Mouse (Mus musculus) liver, embryonic 14.5 days (tissue): ENCODE data around the gene Rsph1. TPM values are rescaled to one million over a fixed set of nuclear protein-coding genes. Genes with fewer than 3 reads are reported as not detected.

Experiments used
- ATAC-seq: fragments of 200-750 bp; cut with Nextera tagmentation; 2 replicates; pipeline ENCODE4 v1.8.0; 2017; ENCODE audit warnings: moderate number of reproducible peaks, mild to moderate bottlenecking, moderate library complexity; ENCODE audit not compliant: insufficient read depth
- DNase-seq, 3 experiments: peaks; one replicate each; pipeline ENCODE4 v3.0.0-alpha.2; 2012 to 2013; ENCODE audit warnings: low read depth in 3 of 3, low spot score in 3 of 3
- H3K27ac ChIP-seq: fragments of 300-500 bp; sonication (generic); 2 replicates; pipeline ENCODE4 v1.5.1; 2014; ENCODE audit warnings: moderate library complexity, mild to moderate bottlenecking, control low read depth, inconsistent platforms
- H3K27me3 ChIP-seq: fragments of 300-500 bp; sonication (generic); 2 replicates; pipeline ENCODE4 v1.6.1; 2014; ENCODE audit warnings: mild to moderate bottlenecking, low read length, moderate library complexity; ENCODE audit not compliant: control insufficient read depth, insufficient read depth
- H3K36me3 ChIP-seq: fragments of 300-500 bp; sonication (generic); replicated peaks from 2 replicates; pipeline ENCODE4 v1.6.1; 2014; ENCODE audit warnings: low read depth; ENCODE audit not compliant: control insufficient read depth, insufficient read depth
- H3K4me1 ChIP-seq, 2 experiments: fragments of 200-500 bp in 1 of 2; fragments of 300-500 bp in 1 of 2; sonication (generic) in 1 of 2; replicated peaks; 2 replicates each; pipeline ENCODE4 v1.6.1; 2012 to 2014; ENCODE audit warnings: antibody characterized with exemption in 1 of 2, inconsistent platforms in 1 of 2, low read length in 1 of 2; ENCODE audit not compliant: control insufficient read depth in 2 of 2, insufficient read depth in 2 of 2
- H3K4me2 ChIP-seq: fragments of 300-500 bp; sonication (generic); 2 replicates; pipeline ENCODE4 v1.6.1; 2014; ENCODE audit warnings: low read depth, mild to moderate bottlenecking, control low read depth, moderate library complexity
- H3K4me3 ChIP-seq, 2 experiments: fragments of 200-500 bp in 1 of 2; fragments of 300-500 bp in 1 of 2; sonication (generic) in 1 of 2; 2 replicates each; pipeline ENCODE4 v1.5.1; 2012 to 2014; ENCODE audit warnings: low read depth in 2 of 2, low read length in 2 of 2, mild to moderate bottlenecking in 2 of 2, control low read depth in 1 of 2, inconsistent platforms in 1 of 2, moderate library complexity in 1 of 2; ENCODE audit not compliant: insufficient read depth in 1 of 2
- H3K9ac ChIP-seq: fragments of 300-500 bp; sonication (generic); replicated peaks from 2 replicates; pipeline ENCODE4 v1.6.1; 2014; ENCODE audit warnings: mild to moderate bottlenecking, control low read depth, moderate library complexity
- H3K9me3 ChIP-seq: fragments of 300-500 bp; sonication (generic); 2 replicates; pipeline ENCODE4 v1.6.1; 2016; ENCODE audit warnings: low read length, mixed read lengths; ENCODE audit not compliant: control insufficient read depth
- CTCF ChIP-seq: IDR thresholded peaks from 2 replicates; pipeline ENCODE4 v1.5.1; 2016; ENCODE audit warnings: antibody characterized with exemption, low read depth, control low read depth
- EP300 ChIP-seq: IDR thresholded peaks from 2 replicates; pipeline ENCODE4 v1.6.1; 2016; ENCODE audit warnings: antibody characterized with exemption, low read depth
- WGBS: fragments of 180-500 bp; shearing (Covaris S2); extraction: QIAGEN DNeasy Blood & Tissue Kit; methylation state at CpG from one replicate; pipeline ENCODE4 v1.1.7; 2014; ENCODE audit not compliant: insufficient replicate concordance; 5-methylcytosine and 5-hydroxymethylcytosine counted together
- polyA plus RNA-seq, 2 experiments: library from polyadenylated mRNA; depleted of rRNA in 1 of 2; stranded (reverse) in 1 of 2; unstranded in 1 of 2; fragments of >200 nt; fragmentation: Nextera tagmentation in 1 of 2; extraction: Ambion mirVana in 1 of 2; gene quantifications; 2 replicates each; pipeline versions ENCODE4 v1.2.1 to v1.2.3; 2012 to 2014

Rsph1 gene
- polyA plus RNA-seq, 2 experiments: 0.04 to 0.22 TPM

DNA sequence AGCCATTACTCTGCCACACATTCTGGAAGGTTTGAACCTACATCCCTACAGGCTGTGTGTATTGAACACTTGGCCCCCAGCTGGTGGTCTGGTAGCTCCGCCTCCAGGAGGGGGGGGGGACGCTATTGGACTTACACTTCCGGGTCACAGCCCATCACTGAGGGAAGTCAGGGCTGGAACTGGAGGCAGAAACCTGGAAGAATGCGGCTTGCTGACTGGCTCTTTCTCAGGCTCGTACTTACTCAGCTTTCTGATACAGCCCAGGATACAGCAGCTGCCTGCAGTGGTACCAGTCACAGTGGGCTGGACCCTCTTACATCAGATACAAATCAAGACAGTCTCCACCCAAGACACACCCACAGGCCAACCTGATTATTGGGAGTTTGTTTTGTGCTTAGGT, 30.0 kb downstream of the Rsph1 start:
- H3K9ac ChIP-seq: no peak overlapping the region
- H3K36me3 ChIP-seq: no peaks in the 10 kb centered on the region
- no peak overlapping the region for H3K27ac ChIP-seq
- H3K4me1 ChIP-seq: peaks cover 0 to 4% of the 10 kb centered on the region in 2 experiments; a peak in 1 of 4 replicates
- H3K4me2 ChIP-seq: no peak overlapping the region
- DNase-seq: no peak
- no peak for ATAC-seq
- no peak for TF ChIP-seq CTCF
- no peak for TF ChIP-seq EP300
- no peak overlapping the region for H3K4me3 ChIP-seq
- WGBS: 44% methylated on average over 5 of the region's 5 CpGs
- H3K27me3 ChIP-seq: no peaks in the 10 kb centered on the region
- no peaks in the 10 kb centered on the region for H3K9me3 ChIP-seq

DNA sequence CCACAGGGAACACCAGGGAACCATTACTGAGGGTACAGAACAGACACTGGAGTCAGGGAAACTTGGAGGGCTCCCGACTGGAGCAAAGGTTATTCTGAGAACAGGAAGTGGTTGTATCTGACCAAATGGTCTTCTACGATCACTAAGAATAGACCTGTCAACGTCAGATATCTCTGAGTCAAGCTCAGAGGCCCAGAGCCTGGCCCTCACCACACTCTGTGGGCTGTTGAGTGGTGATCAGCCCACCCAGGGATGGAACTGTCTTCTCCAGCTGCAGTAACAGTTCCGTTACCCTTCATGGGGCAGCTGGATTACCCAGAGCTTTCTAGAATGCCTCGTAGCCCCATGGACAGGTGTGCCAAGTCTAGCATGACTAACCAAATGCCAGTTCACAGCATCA, 31.9 kb downstream of the Rsph1 start:
- no peak for DNase-seq
- H3K4me1 ChIP-seq: peaks cover 0 to 4% of the 10 kb centered on the region in 2 experiments; a peak in 1 of 4 replicates

GRCm38 (mm10) chr17:31242764-31243163, 34.4 kb downstream of the Rsph1 start:
- no peak for DNase-seq
- H3K27me3 ChIP-seq: no peaks in the 10 kb centered on the region
- ATAC-seq: no peak
- no peaks in the 10 kb centered on the region for H3K9me3 ChIP-seq
- H3K4me3 ChIP-seq: no peak overlapping the region
- no peak overlapping the region for H3K27ac ChIP-seq
- peaks cover 0 to 11% of the 10 kb centered on the region in 2 experiments; a peak in 2 of 4 replicates for H3K4me1 ChIP-seq
- H3K36me3 ChIP-seq: peaks cover 6% of the 10 kb centered on the region; the same call in 1 of the 2 replicates
- no peak for TF ChIP-seq EP300
- peak; percentile 43 for TF ChIP-seq CTCF
- WGBS: 0% methylated on average over 1 of the region's 1 CpGs
- H3K4me2 ChIP-seq: no peak overlapping the region
- no peak overlapping the region for H3K9ac ChIP-seq

More for the DNA sequence above, 31.9 kb downstream of the Rsph1 start:
- Histone ChIP-seq H3K27me3 (no peaks in the 10 kb centered on the region), H3K36me3 (peaks cover 4% of the 10 kb centered on the region; the same call in 1 of the 2 replicates), H3K9ac (no peak overlapping the region), H3K4me2 (no peak overlapping the region), H3K27ac (no peak overlapping the region), H3K9me3 (no peaks in the 10 kb centered on the region), H3K4me3 (no peak overlapping the region)
- no peak for ATAC-seq
- TF ChIP-seq CTCF (no peak), EP300 (no peak)
- 17% methylated on average over 5 of the region's 5 CpGs for WGBS

GRCm38 (mm10) chr17:31241156-31241555, 36.0 kb downstream of the Rsph1 start:
- Histone ChIP-seq H3K9me3 (no peaks in the 10 kb centered on the region), H3K4me2 (no peak overlapping the region), H3K9ac (no peak overlapping the region), H3K27ac (no peak overlapping the region), H3K4me1 (peaks cover 0 to 7% of the 10 kb centered on the region in 2 experiments; a peak in 2 of 4 replicates), H3K36me3 (peaks cover 7% of the 10 kb centered on the region; the same call in 1 of the 2 replicates), H3K27me3 (no peaks in the 10 kb centered on the region), H3K4me3 (no peak overlapping the region)
- WGBS: 77% methylated on average over 8 of the region's 8 CpGs
- ATAC-seq (no peak), DNase-seq (no peak)
- TF ChIP-seq EP300: no peak
- TF ChIP-seq CTCF: no peak

GRCm38 (mm10) chr17:31238234-31239020, 38.8 kb downstream of the Rsph1 start:
- no peaks in the 10 kb centered on the region for H3K27me3 ChIP-seq
- H3K9ac ChIP-seq: no peak overlapping the region
- H3K4me2 ChIP-seq: no peak overlapping the region
- ATAC-seq: peak; percentile 72; the same call in 1 of the 2 replicates
- peaks cover 0 to 7% of the 10 kb centered on the region in 2 experiments; a peak in 2 of 4 replicates for H3K4me1 ChIP-seq
- H3K4me3 ChIP-seq: no peak overlapping the region
- WGBS: 44% methylated on average over 7 of the region's 7 CpGs
- no peak overlapping the region for H3K27ac ChIP-seq
- no peak for TF ChIP-seq EP300
- TF ChIP-seq CTCF: no peak
- H3K36me3 ChIP-seq: peaks cover 7% of the 10 kb centered on the region; the same call in 1 of the 2 replicates
- H3K9me3 ChIP-seq: no peaks in the 10 kb centered on the region
- DNase-seq: peak in 2 of 3 experiments; percentile 41 to 55
